Mouse (Mus musculus) gastrocnemius, postnatal 36 days (tissue): ENCODE results near the gene Prkce. TPM values are rescaled to one million over a fixed set of nuclear protein-coding genes. Genes with fewer than 3 reads are reported as not detected.

Experiments used
- DNase-seq, 2 experiments: peaks; one replicate each; pipeline ENCODE4 v3.0.0; 2022
- intact Hi-C: fragments of 180-260 bp; cut with DNase I; formaldehyde crosslinking; loops from one replicate; pipeline ENCODE4 v1.15.1; 2025
- total RNA-seq, 2 experiments: library from RNA; stranded (reverse); gene quantifications; 2 replicates each; pipeline ENCODE4 v1.2.3; 2021

Prkce gene
- total RNA-seq, 2 experiments from 2014 or later, result 7.9 to 8.2 TPM

- intact Hi-C loops, result no loop called here
- no peak for DNase-seq
Measured at GRCm38 (mm10) chr17:86626523-86626922, 458.9 kb downstream of the Prkce start.

- intact Hi-C loops, result no loop called here
- no peak for DNase-seq
Measured at GRCm38 (mm10) chr17:86633131-86633530, 465.5 kb downstream of the Prkce start.

GRCm38 (mm10) chr17:86637311-86637710, 469.7 kb downstream of the Prkce start:
- intact Hi-C loops, result no loop called here
- no peak for DNase-seq

GRCm38 (mm10) chr17:86639279-86639678, 471.7 kb downstream of the Prkce start:
- DNase-seq, result no peak
- intact Hi-C loops, result no loop called here

- no peak for DNase-seq
- intact Hi-C loops, result no loop called here
Measured at GRCm38 (mm10) chr17:86647226-86647625, 479.6 kb downstream of the Prkce start.

GRCm38 (mm10) chr17:86648856-86649435, 481.4 kb downstream of the Prkce start:
- intact Hi-C loops, result no loop called here
- DNase-seq, result peak in 1 of 2 experiments; percentile 9

- intact Hi-C loops, result no loop called here
Measured at GRCm38 (mm10) chr17:86650241-86650640, 482.7 kb downstream of the Prkce start.

GRCm38 (mm10) chr17:86651091-86651490, 483.5 kb downstream of the Prkce start:
- DNase-seq, result peak in 1 of 2 experiments; percentile 11
- intact Hi-C loops, result no loop called here

More at GRCm38 (mm10) chr17:86650241-86650640, 482.7 kb downstream of the Prkce start:
- peak in 1 of 2 experiments; percentile 9 for DNase-seq

- intact Hi-C loops, result no loop called here
- DNase-seq, result peak in 1 of 2 experiments; percentile 8
Measured at GRCm38 (mm10) chr17:86652751-86653150, 485.2 kb downstream of the Prkce start.

GRCm38 (mm10) chr17:86656369-86656768, 488.8 kb downstream of the Prkce start:
- intact Hi-C loops, result no loop called here
- no peak for DNase-seq

- no peak for DNase-seq
- intact Hi-C loops, result no loop called here
Measured at GRCm38 (mm10) chr17:86662301-86662700, 494.7 kb downstream of the Prkce start.

- intact Hi-C loops, result no loop called here
- no peak for DNase-seq
Measured at GRCm38 (mm10) chr17:86663471-86663870, 495.9 kb downstream of the Prkce start.

- DNase-seq, result no peak
- intact Hi-C loops, result no loop called here
Measured at GRCm38 (mm10) chr17:86667836-86668600, 500.4 kb downstream of the Prkce start.

GRCm38 (mm10) chr17:86669641-86670373, 502.2 kb downstream of the Prkce start:
- peak in 1 of 2 experiments; percentile 19 for DNase-seq
- intact Hi-C loops, result no loop called here

GRCm38 (mm10) chr17:86670731-86671130, 503.1 kb downstream of the Prkce start:
- no peak for DNase-seq
- intact Hi-C loops, result no loop called here

- intact Hi-C loops, result no loop called here
- DNase-seq, result no peak
Measured at GRCm38 (mm10) chr17:86674971-86675370, 507.4 kb downstream of the Prkce start.

- intact Hi-C loops, result no loop called here
- no peak for DNase-seq
Measured at GRCm38 (mm10) chr17:86676336-86676735, 508.8 kb downstream of the Prkce start.

GRCm38 (mm10) chr17:86676909-86677308, 509.3 kb downstream of the Prkce start:
- DNase-seq, result no peak
- intact Hi-C loops, result no loop called here

- no peak for DNase-seq
- intact Hi-C loops, result no loop called here
Measured at GRCm38 (mm10) chr17:86685263-86685662, 517.7 kb downstream of the Prkce start.

GRCm38 (mm10) chr17:86687021-86687420, 519.4 kb downstream of the Prkce start:
- no peak for DNase-seq
- intact Hi-C loops, result no loop called here

GRCm38 (mm10) chr17:86690871-86691390, 523.3 kb downstream of the Prkce start:
- intact Hi-C loops, result no loop called here
- no peak for DNase-seq
